In the genomic region with DNA sequence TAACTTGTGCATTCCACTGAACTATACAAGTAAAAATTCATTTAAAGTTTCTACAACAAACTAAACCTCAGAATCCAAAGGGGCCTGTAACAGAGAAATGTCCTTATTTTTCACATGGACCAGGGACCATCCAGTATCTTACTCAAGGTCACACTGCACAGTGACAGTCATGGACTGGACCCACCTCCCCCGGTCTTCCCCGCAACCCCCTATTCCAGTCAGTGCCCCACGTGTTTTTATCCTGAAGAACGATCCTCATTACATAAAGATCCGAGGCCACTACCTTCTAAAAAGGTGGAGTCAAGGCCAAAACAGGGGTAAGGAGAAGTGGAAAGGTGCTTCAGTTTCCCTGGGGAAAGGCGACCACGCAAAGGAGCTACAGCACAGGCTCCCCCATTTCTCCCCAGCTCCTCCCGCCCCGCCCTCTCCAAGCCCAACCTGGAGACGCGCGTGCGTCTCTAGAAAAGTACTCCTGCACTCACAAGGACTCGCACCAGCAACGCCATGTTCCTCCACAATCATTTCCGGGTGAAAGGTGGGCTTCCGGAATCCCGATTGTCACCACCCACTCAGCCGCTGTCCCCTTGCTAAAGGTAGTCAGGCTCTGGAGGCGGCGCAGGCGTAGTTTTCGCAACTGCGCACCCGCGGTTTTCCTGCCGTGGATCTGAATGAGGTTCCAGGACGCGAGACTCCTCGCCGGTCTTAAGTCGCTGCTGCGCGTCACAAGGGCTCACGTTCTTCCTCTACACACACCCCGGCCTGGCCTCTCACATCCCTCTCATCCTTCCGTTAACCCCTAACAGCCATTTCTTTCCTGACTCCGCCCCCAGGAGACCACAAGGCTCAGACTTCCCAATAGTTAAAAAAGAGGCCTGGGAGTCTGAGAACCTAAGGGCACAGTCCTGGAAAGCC, we compare ENCODE assay signal across 8 mouse cellular contexts. TPM values are rescaled to one million over a fixed set of nuclear protein-coding genes. Genes with fewer than 3 reads are reported as not detected.
DNase-seq lines count a peak whose midpoint lies in the region; ATAC-seq lines count a peak whose summit lies in the region.

A gene (minus strand): TSS at position 780 of the 912 bp plus-strand sequence.

- H3K27me3 ChIP-seq in hindbrain, embryonic 12.5 days, result 0 out of 2 replicates have a peak, but pooled peaks cover 3% of the 10 kb centered on the region

- H3K9me3 ChIP-seq in hindbrain, embryonic 12.5 days (replicated peaks), result no peaks in the 10 kb centered on the region

- H3K4me3 ChIP-seq in hindbrain, embryonic 12.5 days, result peak within 1 kb of the TSS; percentile 58

- peak within 1 kb of the TSS; percentile 78 for H3K4me2 ChIP-seq in hindbrain, embryonic 12.5 days (replicated peaks)

- WGBS in hindbrain, embryonic 12.5 days, result under 1% methylated on average over 38 of the region's 38 CpGs

- H3K4me1 ChIP-seq in hindbrain, embryonic 12.5 days, result peaks cover 15% of the 10 kb centered on the region

- peak; percentile 90 for DNase-seq in Muller cell, postnatal 12 days (ENCODE audit: inconsistent ontology term)
- peak; percentile 94 for DNase-seq in cerebellum, adult 9-11 months
- DNase-seq in frontal cortex, postnatal 10 days (ENCODE audit: low spot score in 2 of 2), result peak; percentile 91 to 92
- DNase-seq in layer of hippocampus, postnatal 14 days (ENCODE audit: low spot score in 2 of 2), result peak; percentile 91 to 96
- DNase-seq in lung, postnatal 14 days, result peak; percentile 93
- DNase-seq in retina, adult 2 months (ENCODE audit: low read depth, low spot score), result peak; percentile 90
- DNase-seq in thymus, postnatal 36 days, result peak; percentile 88 to 91

- H3K36me3 ChIP-seq in hindbrain, embryonic 12.5 days, result no peaks in the 10 kb centered on the region

- peak within 1 kb of the TSS; percentile 87 for H3K27ac ChIP-seq in hindbrain, embryonic 12.5 days

- peak within 1 kb of the TSS; percentile 60 for H3K9ac ChIP-seq in hindbrain, embryonic 12.5 days

- ATAC-seq in hindbrain, embryonic 12.5 days (ENCODE audit: low FRiP score), result peak; percentile 98

RNA-seq across cellular contexts. Expression of the gene that starts here (rescaled TPM):
- polyA plus RNA-seq in hindbrain, embryonic 12.5 days (2016; fragmentation: Nextera tagmentation; extraction: Ambion mirVana), result 65.5 and 70.0 TPM in 2 replicates
- 10 to 100 TPM; 58.4 to 70.1 TPM for total RNA-seq in layer of hippocampus, postnatal 14 days (2021)

Comparison
In these comparisons a context has a peak if more than half of its experiments do, and no peak if none do; other contexts are left out.
1. Peak in every context shown above with its lines: DNase-seq, ATAC-seq, H3K4me3 ChIP-seq and H3K27ac ChIP-seq.